Mouse (Mus musculus) embryonic facial prominence, embryonic 13.5 days (tissue): Measurements from ENCODE around the gene Soat2. TPM values are rescaled to one million over a fixed set of nuclear protein-coding genes. Genes with fewer than 3 reads are reported as not detected.

Experiments
- ATAC-seq: fragments of 200-750 bp; cut with Nextera tagmentation; 2 replicates; pipeline ENCODE4 v1.8.0; 2017; ENCODE audit warnings: low read depth; ENCODE audit not compliant: insufficient number of reproducible peaks, insufficient read depth, low FRiP score, low TSS enrichment
- H3K27ac ChIP-seq: fragments of 300-500 bp; sonication (generic); 2 replicates; pipeline ENCODE4 v1.5.1; 2015; ENCODE audit warnings: moderate library complexity, mild to moderate bottlenecking, inconsistent platforms
- H3K27me3 ChIP-seq: fragments of 300-500 bp; sonication (generic); 2 replicates; pipeline ENCODE4 v1.6.1; 2015; ENCODE audit warnings: mild to moderate bottlenecking, inconsistent platforms
- H3K36me3 ChIP-seq: fragments of 300-500 bp; sonication (generic); 2 replicates; pipeline ENCODE4 v1.6.1; 2015; ENCODE audit warnings: mild to moderate bottlenecking, inconsistent platforms
- H3K4me1 ChIP-seq: fragments of 300-500 bp; sonication (generic); 2 replicates; pipeline ENCODE4 v1.6.1; 2015; ENCODE audit warnings: inconsistent platforms
- H3K4me2 ChIP-seq: fragments of 300-500 bp; sonication (generic); 2 replicates; pipeline ENCODE4 v1.6.1; 2015; ENCODE audit warnings: moderate library complexity, mild to moderate bottlenecking, inconsistent platforms
- H3K4me3 ChIP-seq: fragments of 300-500 bp; sonication (generic); 2 replicates; pipeline ENCODE4 v1.5.1; 2015; ENCODE audit warnings: mild to moderate bottlenecking, inconsistent platforms
- H3K9ac ChIP-seq: fragments of 300-500 bp; sonication (generic); 2 replicates; pipeline ENCODE4 v1.6.1; 2015; ENCODE audit warnings: mild to moderate bottlenecking, inconsistent platforms
- H3K9me3 ChIP-seq: fragments of 300-500 bp; sonication (generic); 2 replicates; pipeline ENCODE4 v1.6.1; 2016; ENCODE audit warnings: inconsistent platforms
- WGBS: fragments of 180-500 bp; shearing (Covaris S2); methylation state at CpG from one replicate; pipeline ENCODE4 v1.1.7; 2015; ENCODE audit warnings: mixed read lengths; 5-methylcytosine and 5-hydroxymethylcytosine counted together
- polyA plus RNA-seq: library from polyadenylated mRNA; unstranded; fragments of >200 nt; fragmentation: Nextera tagmentation; extraction: Ambion mirVana; gene quantifications from 2 replicates; pipeline ENCODE4 v1.2.1, GENCODE M21; 2015

Soat2 gene
- polyA plus RNA-seq, 1 experiment from 2014 or later: not detected

GRCm38 (mm10) chr15:102195373-102195772, 45.0 kb downstream of the Soat2 start:
- 77% methylated on average over 4 of the region's 4 CpGs for WGBS
- Histone ChIP-seq H3K4me1 (peaks cover 11% of the 10 kb centered on the region), H3K9me3 (no peaks in the 10 kb centered on the region), H3K27me3 (no peaks in the 10 kb centered on the region), H3K36me3 (peaks cover 24% of the 10 kb centered on the region), H3K4me2 (no peak overlapping the region), H3K9ac (no peak overlapping the region), H3K27ac (no peak overlapping the region), H3K4me3 (no peak overlapping the region)
- ATAC-seq: no peak

DNA sequence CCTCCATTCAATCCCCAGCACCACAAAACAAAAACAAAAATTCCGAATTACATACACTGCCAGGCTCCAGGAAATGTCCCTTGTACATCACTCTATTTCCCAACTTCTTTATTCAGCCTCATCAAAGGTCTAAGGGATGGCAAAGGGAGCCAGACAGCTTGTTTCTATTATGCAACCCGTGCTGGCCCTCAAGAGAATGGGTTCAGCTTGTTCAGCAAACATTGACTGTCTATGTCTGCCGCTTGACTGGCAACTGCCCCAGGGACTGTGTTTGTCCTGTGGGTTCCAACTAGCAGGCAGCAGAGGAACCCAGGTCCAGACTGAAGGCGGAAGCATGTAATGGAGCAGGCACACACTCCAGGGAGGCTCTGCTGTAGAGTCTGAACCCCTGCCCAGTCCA, 48.5 kb downstream of the Soat2 start:
- no peaks in the 10 kb centered on the region for H3K27me3 ChIP-seq
- H3K4me3 ChIP-seq: no peak overlapping the region
- no peak overlapping the region for H3K27ac ChIP-seq
- ATAC-seq: no peak
- H3K9ac ChIP-seq: no peak overlapping the region
- peaks cover 10% of the 10 kb centered on the region for H3K4me1 ChIP-seq
- 70% methylated on average over 4 of the region's 4 CpGs for WGBS
- no peaks in the 10 kb centered on the region for H3K9me3 ChIP-seq
- H3K4me2 ChIP-seq: no peak overlapping the region
- peaks cover 26% of the 10 kb centered on the region for H3K36me3 ChIP-seq

DNA sequence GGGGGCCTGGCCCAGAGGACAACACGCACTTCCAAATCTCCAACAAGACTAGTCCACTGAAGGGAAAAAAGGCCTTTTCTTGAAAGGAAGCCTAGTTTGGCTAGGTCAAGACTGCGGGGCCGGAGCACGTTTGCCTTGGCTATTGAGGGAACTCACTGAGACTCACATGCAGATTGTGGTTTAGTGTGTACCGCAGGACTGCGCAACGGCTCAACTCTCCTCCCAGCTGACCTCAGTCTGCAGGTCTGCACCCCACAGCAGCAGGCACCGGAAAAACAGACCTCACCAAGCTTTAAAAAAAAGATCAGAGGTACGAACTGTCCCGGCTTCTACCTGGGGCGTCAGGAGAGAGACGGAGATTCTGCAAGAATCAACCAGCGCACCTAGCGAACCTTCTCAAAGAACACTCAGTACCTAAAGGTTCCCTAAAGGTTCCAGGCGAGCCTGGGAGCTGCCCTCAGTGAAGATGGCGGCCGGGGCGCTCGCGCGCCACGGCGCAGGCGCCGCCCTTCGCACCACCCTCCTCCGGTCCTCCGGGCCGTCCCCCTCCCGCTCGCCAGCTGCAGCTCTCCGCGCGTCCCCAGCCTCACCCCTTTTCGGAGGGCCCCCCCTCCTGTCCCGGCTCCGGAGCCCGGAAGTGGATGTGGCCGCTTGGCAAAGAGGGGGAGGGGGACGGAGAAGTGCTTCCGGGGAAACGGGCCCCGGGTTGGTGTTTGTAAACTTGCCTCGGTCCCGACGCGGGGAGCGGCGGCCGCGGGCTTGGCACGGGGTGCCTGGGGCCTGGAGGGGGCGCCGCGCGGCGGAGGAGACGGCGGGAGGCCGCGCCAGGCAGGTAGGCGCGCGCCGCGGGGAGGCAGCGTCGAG, 52.9 kb downstream of the Soat2 start, which contains the start of gene Zfp740:
Gene Zfp740 (plus strand): TSS at position 279 of the 864 bp plus-strand sequence.
- H3K4me1 ChIP-seq: peaks cover 39% of the 10 kb centered on the region
- peak within 1 kb of the TSS; percentile 78 for H3K4me3 ChIP-seq
- H3K9me3 ChIP-seq: no peaks in the 10 kb centered on the region
- peak within 1 kb of the TSS; percentile 80 for H3K4me2 ChIP-seq
- peak; percentile 93 for ATAC-seq
- H3K9ac ChIP-seq: peak within 1 kb of the TSS; percentile 97
- peak within 1 kb of the TSS; percentile 100 for H3K27ac ChIP-seq
- peaks cover 43% of the 10 kb centered on the region for H3K36me3 ChIP-seq
- under 1% methylated on average over 57 of the region's 68 CpGs for WGBS
- H3K27me3 ChIP-seq: no peaks in the 10 kb centered on the region

DNA sequence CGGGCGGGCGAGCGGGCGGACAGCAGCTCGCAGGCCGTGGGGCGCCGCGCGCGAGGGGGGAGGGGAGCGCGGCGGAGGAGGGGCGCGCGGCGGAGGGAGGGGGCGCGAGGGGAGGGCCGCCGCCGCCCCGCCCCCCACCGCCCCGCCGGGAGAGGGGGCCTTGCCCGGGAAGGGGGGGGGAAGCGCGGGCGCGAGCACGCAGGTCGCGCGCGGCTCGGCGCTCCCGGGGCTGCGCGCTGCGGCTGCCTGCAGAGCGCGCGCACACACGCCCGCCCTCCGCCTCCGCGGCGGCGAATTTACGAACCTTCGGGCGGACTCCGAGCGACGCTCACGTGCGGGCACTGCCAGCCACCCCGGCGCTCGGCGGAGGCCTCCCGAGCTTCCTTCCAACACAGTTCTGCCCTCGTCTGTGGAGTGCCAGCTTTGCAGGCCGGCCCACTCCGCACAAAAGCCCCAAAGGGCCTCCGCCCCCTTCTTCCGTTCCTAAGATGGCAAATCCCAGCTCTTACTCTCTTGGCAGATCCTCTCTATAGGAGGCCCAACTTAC, 53.6 kb downstream of the Soat2 start:
- Histone ChIP-seq H3K27me3 (no peaks in the 10 kb centered on the region), H3K4me1 (peaks cover 39% of the 10 kb centered on the region), H3K9ac (peak overlapping the region; percentile 97), H3K27ac (peak overlapping the region; percentile 100), H3K4me3 (peak overlapping the region; percentile 78), H3K4me2 (peak overlapping the region; percentile 80), H3K9me3 (no peaks in the 10 kb centered on the region), H3K36me3 (peaks cover 48% of the 10 kb centered on the region)
- under 1% methylated on average over 20 of the region's 72 CpGs for WGBS
- ATAC-seq: peak; percentile 53

DNA sequence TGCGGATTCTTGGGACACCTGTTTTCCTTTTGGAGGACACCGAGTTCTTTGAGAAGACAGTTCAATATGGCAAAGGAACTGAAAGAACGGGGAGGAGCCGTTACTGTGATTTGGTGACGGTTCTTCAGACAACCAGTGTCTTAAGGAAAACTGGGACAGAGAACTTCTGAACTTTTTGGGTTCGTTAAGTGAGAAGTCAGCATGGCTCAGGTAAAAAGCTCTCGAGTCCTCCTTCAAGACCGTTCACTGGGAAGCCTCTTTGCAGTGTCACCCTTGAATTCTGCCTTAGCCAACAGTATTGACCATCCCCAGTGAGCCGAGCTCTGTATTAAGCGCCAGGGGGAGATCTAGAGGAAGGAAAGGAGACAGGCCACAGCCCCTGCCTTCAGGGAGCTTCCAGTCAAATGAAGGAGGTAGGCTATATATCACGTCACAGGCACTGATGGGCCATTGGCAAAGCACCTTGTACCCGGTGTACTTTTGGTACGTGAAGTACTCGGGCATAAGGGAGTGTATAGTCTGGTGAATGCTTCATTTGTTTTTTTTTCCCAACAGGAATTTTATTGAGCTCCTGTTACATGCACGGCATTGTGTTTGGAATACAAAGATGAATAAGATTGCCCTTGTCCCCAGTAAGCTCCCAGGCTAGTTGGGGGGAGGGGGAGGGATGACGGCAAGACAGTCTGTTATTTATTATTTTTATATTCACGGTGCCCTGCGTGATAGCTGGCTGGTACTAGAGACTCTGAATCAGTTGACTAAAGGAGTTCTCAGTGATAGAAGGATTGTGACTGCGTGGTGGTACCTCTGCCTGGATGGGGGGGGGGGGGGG, 54.6 kb downstream of the Soat2 start, which contains the start of gene Csad:
Gene Csad (minus strand): TSS at position 51 of the 832 bp plus-strand sequence.
- Histone ChIP-seq H3K4me1 (peaks cover 39% of the 10 kb centered on the region), H3K27ac (peak within 1 kb of the TSS; percentile 100), H3K4me3 (peak within 1 kb of the TSS; percentile 78), H3K4me2 (peak within 1 kb of the TSS; percentile 80), H3K9ac (peak within 1 kb of the TSS; percentile 97), H3K27me3 (no peaks in the 10 kb centered on the region), H3K36me3 (peaks cover 50% of the 10 kb centered on the region), H3K9me3 (no peaks in the 10 kb centered on the region)
- ATAC-seq: no peak
- 38% methylated on average over 19 of the region's 19 CpGs for WGBS

- peak overlapping the region; percentile 97 for H3K9ac ChIP-seq
- WGBS: 35% methylated on average over 8 of the region's 8 CpGs
- no peaks in the 10 kb centered on the region for H3K9me3 ChIP-seq
Observed at GRCm38 (mm10) chr15:102205779-102206178, 55.5 kb downstream of the Soat2 start.

DNA sequence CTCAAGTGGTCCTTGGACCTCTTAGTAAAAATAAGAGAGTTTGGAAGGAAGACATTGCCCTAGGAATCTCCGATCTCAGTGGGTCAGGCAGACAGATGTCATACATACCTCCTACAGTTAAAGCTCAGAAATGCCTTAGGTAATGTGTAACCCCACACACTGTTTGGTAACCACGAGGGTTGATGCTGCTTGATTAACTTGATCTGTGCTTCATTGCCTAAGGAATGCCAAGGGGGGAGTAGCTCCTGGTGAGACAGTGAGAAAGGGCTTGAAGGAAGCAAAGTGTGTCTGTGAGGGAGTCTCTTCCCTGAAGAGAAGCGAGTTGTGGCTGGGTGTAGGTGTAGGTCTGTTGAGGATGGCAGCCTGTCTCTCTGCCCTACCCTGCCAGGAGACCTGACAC, 57.0 kb downstream of the Soat2 start:
- peak overlapping the region; percentile 3; the same call in 1 of the 2 replicates for H3K4me3 ChIP-seq
- 0 out of 2 replicates have a peak overlapping the region, but pooled peaks have one; percentile 17 for H3K9ac ChIP-seq
- no peak for ATAC-seq
- peak overlapping the region; percentile 31; the same call in 1 of the 2 replicates for H3K4me2 ChIP-seq
- H3K27ac ChIP-seq: no peak overlapping the region
- WGBS: 65% methylated on average over 3 of the region's 3 CpGs
- H3K9me3 ChIP-seq: no peaks in the 10 kb centered on the region
- no peaks in the 10 kb centered on the region for H3K27me3 ChIP-seq
- H3K4me1 ChIP-seq: peaks cover 37% of the 10 kb centered on the region
- H3K36me3 ChIP-seq: peaks cover 68% of the 10 kb centered on the region

More at GRCm38 (mm10) chr15:102205779-102206178, 55.5 kb downstream of the Soat2 start:
- peak overlapping the region; percentile 80 for H3K4me2 ChIP-seq
- H3K27ac ChIP-seq: peak overlapping the region; percentile 100
- ATAC-seq: no peak
- H3K36me3 ChIP-seq: peaks cover 54% of the 10 kb centered on the region
- no peaks in the 10 kb centered on the region for H3K27me3 ChIP-seq
- peak overlapping the region; percentile 78 for H3K4me3 ChIP-seq
- H3K4me1 ChIP-seq: peaks cover 39% of the 10 kb centered on the region

DNA sequence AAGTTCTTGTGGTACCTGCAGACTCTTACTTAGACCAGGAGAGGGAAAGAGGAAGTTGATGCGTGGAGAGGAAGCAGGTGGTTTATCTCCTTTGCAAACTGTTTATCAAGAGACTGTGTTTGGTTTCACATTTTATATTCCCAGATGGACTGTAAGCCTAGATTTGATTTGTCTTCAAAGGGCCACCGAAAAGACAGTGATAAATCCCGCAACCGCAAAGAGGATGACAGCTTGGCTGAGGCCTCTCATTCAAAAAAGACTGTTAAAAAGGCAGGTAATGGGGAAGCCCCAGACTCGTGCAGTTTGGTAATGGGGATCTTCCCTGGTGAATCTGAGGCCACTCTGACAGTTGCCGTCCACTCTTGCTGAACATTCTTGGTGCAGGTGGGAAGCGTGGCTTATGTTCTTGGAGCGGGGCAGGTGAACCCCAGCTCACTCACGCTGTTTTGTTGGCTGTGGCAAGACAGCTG, 57.8 kb downstream of the Soat2 start:
- H3K9ac ChIP-seq: 0 out of 2 replicates have a peak overlapping the region, but pooled peaks have one; percentile 17
- no peaks in the 10 kb centered on the region for H3K9me3 ChIP-seq
- no peak overlapping the region for H3K4me3 ChIP-seq
- ATAC-seq: no peak
- peaks cover 32% of the 10 kb centered on the region for H3K4me1 ChIP-seq
- peaks cover 76% of the 10 kb centered on the region for H3K36me3 ChIP-seq
- H3K27me3 ChIP-seq: no peaks in the 10 kb centered on the region
- no peak overlapping the region for H3K4me2 ChIP-seq
- WGBS: 90% methylated on average over 9 of the region's 9 CpGs
- no peak overlapping the region for H3K27ac ChIP-seq

DNA sequence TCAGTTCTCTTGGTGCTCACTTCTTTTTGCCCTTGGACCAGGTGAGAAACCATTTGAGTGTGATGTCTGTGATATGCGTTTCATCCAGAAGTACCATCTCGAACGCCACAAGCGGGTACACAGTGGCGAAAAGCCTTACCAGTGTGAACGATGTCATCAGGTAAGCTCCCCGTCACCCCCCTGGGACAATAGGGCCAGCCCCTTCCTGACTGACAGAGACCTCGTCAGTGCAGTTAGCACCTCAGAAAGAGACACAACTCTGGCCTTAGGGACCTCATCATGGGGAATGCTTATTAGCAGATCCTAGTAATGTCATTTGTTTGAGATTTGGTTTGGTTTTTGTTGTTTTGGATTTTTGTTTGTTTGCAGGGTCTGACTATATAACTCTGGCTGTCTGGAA, 58.8 kb downstream of the Soat2 start:
- peaks cover 86% of the 10 kb centered on the region for H3K36me3 ChIP-seq
- H3K9ac ChIP-seq: no peak overlapping the region
- no peak for ATAC-seq
- 91% methylated on average over 8 of the region's 8 CpGs for WGBS
- H3K4me1 ChIP-seq: peaks cover 32% of the 10 kb centered on the region
- H3K27ac ChIP-seq: no peak overlapping the region
- H3K4me3 ChIP-seq: no peak overlapping the region
- no peaks in the 10 kb centered on the region for H3K9me3 ChIP-seq
- no peaks in the 10 kb centered on the region for H3K27me3 ChIP-seq
- H3K4me2 ChIP-seq: no peak overlapping the region

- H3K27ac ChIP-seq: no peak overlapping the region
- WGBS: 90% methylated on average over 4 of the region's 4 CpGs
- peaks cover 93% of the 10 kb centered on the region for H3K36me3 ChIP-seq
- H3K9ac ChIP-seq: no peak overlapping the region
- H3K4me2 ChIP-seq: no peak overlapping the region
- no peaks in the 10 kb centered on the region for H3K9me3 ChIP-seq
- ATAC-seq: no peak
- peaks cover 19% of the 10 kb centered on the region for H3K4me1 ChIP-seq
- no peaks in the 10 kb centered on the region for H3K27me3 ChIP-seq
- H3K4me3 ChIP-seq: no peak overlapping the region
Observed at GRCm38 (mm10) chr15:102210816-102211215, 60.5 kb downstream of the Soat2 start.

GRCm38 (mm10) chr15:102211895-102212294, 61.6 kb downstream of the Soat2 start:
- Histone ChIP-seq H3K27ac (no peak overlapping the region), H3K9me3 (no peaks in the 10 kb centered on the region), H3K27me3 (no peaks in the 10 kb centered on the region), H3K36me3 (peaks cover 94% of the 10 kb centered on the region), H3K4me3 (no peak overlapping the region), H3K4me1 (peaks cover 10% of the 10 kb centered on the region), H3K9ac (no peak overlapping the region), H3K4me2 (no peak overlapping the region)
- WGBS: 88% methylated on average over 6 of the region's 6 CpGs
- no peak for ATAC-seq
